Mouse (Mus musculus) myocyte (in vitro differentiated cells): ENCODE results near the gene Espn.

Experiments
- CEBPB ChIP-seq: IDR thresholded peaks from 2 replicates; pipeline ENCODE4 v1.6.1; 2011; ENCODE audit warnings: mild to moderate bottlenecking, moderate library complexity; ENCODE audit not compliant: poor library complexity, insufficient read depth, severe bottlenecking
- E2F4 ChIP-seq: IDR thresholded peaks from one replicate; pipeline ENCODE4 v1.6.1; 2011; ENCODE audit warnings: mild to moderate bottlenecking, control low read depth, moderate library complexity; ENCODE audit not compliant: insufficient read depth
- MAX ChIP-seq: IDR thresholded peaks from one replicate; pipeline ENCODE4 v1.6.1; 2011; ENCODE audit warnings: low read depth, mild to moderate bottlenecking, control low read depth
- MYOG ChIP-seq, 3 experiments: IDR thresholded peaks; one replicate each; pipeline ENCODE4 v1.6.1; 2011; ENCODE audit warnings: control low read depth in 2 of 3, low read depth in 2 of 3, mild to moderate bottlenecking in 2 of 3; ENCODE audit not compliant: insufficient read length in 2 of 3, control insufficient read depth in 1 of 3, insufficient read depth in 1 of 3
- POLR2A ChIP-seq: IDR thresholded peaks from one replicate; pipeline ENCODE4 v1.6.1; 2011; ENCODE audit warnings: low read depth, mild to moderate bottlenecking, control low read depth, moderate library complexity; ENCODE audit not compliant: insufficient read length
- POLR2AphosphoS2 ChIP-seq: IDR thresholded peaks from one replicate; pipeline ENCODE4 v1.6.1; 2011; ENCODE audit warnings: low read depth, control low read depth; ENCODE audit not compliant: insufficient read length
- SRF ChIP-seq: IDR thresholded peaks from one replicate; pipeline ENCODE4 v1.6.1; 2011; ENCODE audit warnings: low read depth; ENCODE audit not compliant: control insufficient read depth, insufficient read length
- TCF12 ChIP-seq: IDR thresholded peaks from one replicate; pipeline ENCODE4 v1.6.1; 2011; ENCODE audit warnings: mild to moderate bottlenecking, control low read depth; ENCODE audit not compliant: poor library complexity, insufficient read depth, severe bottlenecking
- USF1 ChIP-seq: IDR thresholded peaks from one replicate; pipeline ENCODE4 v1.6.1; 2011; ENCODE audit warnings: low read depth, mild to moderate bottlenecking, control low read depth, moderate library complexity

GRCm38 (mm10) chr4:152194476-152195175 is 42.5 kb upstream of the Espn start:
- TF ChIP-seq MAX (no peak), POLR2A (no peak), SRF (no peak), E2F4 (no peak), CEBPB (no peak), TCF12 (no peak), USF1 (no peak), POLR2AphosphoS2 (no peak), MYOG (IDR thresholded peaks at IDR 0.05; ENCODE audit: control insufficient read depth in 1 of 3, insufficient read depth in 1 of 3, insufficient read length in 2 of 3, low read depth in 2 of 3) (no peak)
